Mouse (Mus musculus) cerebellum, adult 2 months (tissue): Measurements from ENCODE around the gene Dpep3.

ENCODE experiments used
- CTCF ChIP-seq: fragments of 200-500 bp; IDR thresholded peaks from 2 replicates; pipeline ENCODE4 v1.5.1; 2011; ENCODE audit warnings: low read depth, mild to moderate bottlenecking, control low read depth, low read length, moderate library complexity, borderline replicate concordance; ENCODE audit not compliant: insufficient read depth
- POLR2A ChIP-seq: fragments of 200-500 bp; IDR thresholded peaks from 2 replicates; pipeline ENCODE4 v1.6.1; 2011; ENCODE audit warnings: low read length, control low read depth, borderline replicate concordance; ENCODE audit not compliant: insufficient read depth

GRCm38 (mm10) chr8:105998971-105999370, 19.7 kb upstream of the Dpep3 start:
- TF ChIP-seq CTCF, result no peak
- no peak for TF ChIP-seq POLR2A
